Mouse (Mus musculus) ovary, adult 18-20 months (tissue): Measurements from ENCODE around the gene Zbtb25.

Experiments used
- DNase-seq: peaks from one replicate; pipeline ENCODE4 v3.0.0; 2022; ENCODE audit warnings: low spot score, mixed read lengths

Gene Zbtb25

GRCm38 (mm10) chr12:76377059-76377458, 7.7 kb upstream of the Zbtb25 start:
- DNase-seq, result no peak

DNA sequence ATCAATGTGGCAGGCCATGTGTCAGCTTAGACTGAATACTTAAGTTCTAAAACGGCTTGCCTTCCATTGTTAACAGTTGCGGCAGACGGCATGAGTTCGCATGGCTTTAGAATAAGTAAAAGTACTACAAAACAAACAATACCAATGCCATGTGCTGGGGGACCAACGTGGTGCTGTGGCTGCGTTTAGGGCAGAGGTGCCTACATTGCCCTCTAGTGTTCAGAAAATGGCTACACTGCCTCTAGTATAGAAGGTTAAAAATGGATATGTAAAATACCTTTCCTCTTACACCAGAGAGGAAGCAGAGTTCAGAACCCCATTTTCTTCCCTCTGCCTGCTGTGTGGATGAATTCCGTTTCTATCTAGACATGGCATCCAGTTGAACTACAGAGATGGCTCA, 7.2 kb upstream of the Zbtb25 start:
- no peak for DNase-seq

GRCm38 (mm10) chr12:76375506-76375905, 6.1 kb upstream of the Zbtb25 start:
- DNase-seq, result no peak

DNA sequence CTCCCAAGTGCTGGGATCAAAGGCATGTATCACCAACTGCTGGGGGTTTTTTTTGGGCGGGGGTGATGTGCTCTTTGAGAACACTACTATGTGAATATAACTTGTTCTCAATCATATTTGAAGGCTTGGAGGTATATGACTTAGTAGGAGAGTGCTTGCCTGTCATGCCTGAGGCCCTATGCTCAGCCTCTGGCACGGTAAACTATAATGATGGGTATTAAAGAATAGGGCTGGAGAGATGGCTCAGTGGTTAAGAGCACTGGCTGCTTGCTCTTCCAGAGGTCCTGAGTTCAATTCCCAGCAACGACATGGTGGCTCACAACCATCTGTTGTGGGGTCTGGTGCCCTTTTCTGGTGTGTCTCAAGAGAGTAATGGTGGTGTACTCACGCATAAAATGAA, 5.5 kb upstream of the Zbtb25 start:
- DNase-seq, result no peak

DNA sequence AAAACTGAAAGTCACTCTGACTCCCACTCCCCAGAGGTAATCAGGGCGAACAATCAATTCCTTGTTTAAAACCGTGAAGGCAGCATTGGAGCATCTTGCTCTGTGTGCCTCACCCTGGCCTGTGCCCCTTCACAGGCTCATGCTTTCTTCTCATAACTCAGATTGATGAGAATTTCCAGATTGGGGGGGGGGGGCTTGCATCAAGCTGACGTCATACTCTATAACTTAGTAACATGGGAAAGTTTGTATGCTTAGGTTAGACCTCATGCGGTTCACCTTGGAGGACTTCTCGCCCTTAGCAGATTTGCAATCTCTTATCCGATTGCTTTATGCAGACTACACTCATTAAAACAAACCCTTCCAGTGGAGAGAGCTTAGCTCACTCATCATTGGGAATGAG, 4.6 kb upstream of the Zbtb25 start:
- no peak for DNase-seq

GRCm38 (mm10) chr12:76372881-76373818, 3.7 kb upstream of the Zbtb25 start:
- DNase-seq, result no peak

DNA sequence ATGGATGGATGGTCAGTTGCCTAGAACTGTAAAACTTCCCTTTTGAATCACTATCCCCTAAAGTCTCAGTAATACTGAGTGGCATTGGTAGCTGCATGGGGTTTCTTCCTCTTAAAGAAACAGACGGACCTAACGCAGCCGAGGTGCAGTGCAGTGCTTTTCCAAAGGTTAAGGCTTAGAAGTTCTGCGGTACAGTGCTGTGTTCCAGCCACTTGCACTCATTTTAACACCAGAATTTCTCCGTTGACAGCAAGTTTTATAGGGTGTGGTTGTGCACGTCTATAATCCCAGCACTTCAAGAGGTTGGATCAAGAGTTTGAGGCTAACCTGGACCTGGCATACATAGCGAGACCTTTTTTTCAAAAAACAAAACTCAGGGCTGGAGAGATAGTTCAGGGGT, 2.6 kb upstream of the Zbtb25 start:
- no peak for DNase-seq

DNA sequence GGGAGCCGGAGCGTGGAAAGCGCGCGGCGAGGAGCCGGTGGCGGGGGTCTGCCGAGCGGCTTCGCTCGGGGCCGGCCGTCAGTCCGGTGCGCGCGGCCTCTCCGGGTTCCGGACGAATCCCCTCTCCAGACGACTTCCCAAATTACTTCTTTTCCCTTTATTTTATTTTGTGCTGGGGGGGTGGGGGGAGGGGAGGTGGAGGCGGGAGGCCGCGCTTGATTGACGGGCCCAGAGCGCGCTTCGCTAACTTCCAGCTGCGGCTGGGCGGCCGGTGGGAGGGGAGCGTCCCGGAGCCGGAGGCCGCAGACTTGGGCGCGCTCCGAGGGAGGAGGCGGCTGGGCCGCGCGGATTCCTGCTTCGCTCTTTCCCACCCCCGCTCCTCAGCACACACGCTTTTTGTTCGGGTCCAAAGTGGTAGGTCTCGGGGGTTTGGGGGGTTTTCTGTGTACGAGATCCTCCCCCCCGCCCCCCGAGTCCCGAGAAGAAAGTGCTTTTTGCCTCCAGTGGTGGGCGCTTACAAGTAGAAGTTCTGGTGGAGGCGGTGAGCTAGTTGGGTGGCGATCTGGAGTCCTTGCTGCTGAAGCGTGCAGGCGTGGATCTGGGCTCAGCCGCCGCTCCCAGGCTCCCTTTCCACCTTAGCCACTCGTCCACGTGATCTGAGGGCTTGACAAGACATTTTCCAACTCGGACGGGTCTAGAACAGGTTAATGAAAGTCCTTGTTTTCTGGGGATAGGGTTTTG, 1.6 kb upstream of the Zbtb25 start:
- DNase-seq, result peak; percentile 76

- DNase-seq, result peak; percentile 80
These were observed 802 bp upstream of the Zbtb25 start, which contains the start of gene Zbtb1 for GRCm38 (mm10) chr12:76369978-76370830. Gene Zbtb1 (plus strand): TSS chr12:76370266.

- peak; percentile 16 for DNase-seq
These were observed 604 bp downstream of the Zbtb25 start for GRCm38 (mm10) chr12:76368790-76369205.

DNA sequence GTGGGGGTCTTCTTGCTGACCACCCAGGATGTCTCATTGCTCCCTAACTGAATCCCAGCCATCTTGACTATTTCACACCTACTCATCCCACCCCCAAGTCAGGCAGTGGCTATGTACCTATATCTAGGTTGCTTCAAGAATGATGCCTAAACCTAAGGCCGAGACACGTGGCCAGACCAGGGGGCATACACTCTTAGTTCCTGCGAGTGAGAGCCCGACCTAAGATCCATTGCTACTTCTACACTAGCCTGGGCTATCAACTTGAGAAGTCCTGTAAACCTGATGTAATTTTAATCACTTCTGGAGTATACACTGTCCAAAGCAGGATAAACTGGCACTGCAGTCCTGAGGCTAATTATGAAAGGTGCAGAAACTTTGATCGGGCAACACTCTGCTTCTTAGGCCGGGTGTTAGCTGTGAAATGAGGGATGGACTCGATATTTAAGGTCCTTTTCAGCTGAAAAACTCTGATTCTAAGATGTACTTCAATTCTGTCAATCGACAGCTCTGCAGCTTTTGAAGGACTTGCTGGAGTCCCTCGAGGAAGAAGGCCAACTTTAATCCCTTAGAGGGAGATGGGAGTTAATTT, 1.1 kb downstream of the Zbtb25 start:
- no peak for DNase-seq

GRCm38 (mm10) chr12:76367096-76367995, 2.1 kb downstream of the Zbtb25 start:
- no peak for DNase-seq

GRCm38 (mm10) chr12:76366276-76366675, 3.1 kb downstream of the Zbtb25 start:
- no peak for DNase-seq

GRCm38 (mm10) chr12:76362303-76362676, 7.1 kb downstream of the Zbtb25 start:
- DNase-seq, result no peak

DNA sequence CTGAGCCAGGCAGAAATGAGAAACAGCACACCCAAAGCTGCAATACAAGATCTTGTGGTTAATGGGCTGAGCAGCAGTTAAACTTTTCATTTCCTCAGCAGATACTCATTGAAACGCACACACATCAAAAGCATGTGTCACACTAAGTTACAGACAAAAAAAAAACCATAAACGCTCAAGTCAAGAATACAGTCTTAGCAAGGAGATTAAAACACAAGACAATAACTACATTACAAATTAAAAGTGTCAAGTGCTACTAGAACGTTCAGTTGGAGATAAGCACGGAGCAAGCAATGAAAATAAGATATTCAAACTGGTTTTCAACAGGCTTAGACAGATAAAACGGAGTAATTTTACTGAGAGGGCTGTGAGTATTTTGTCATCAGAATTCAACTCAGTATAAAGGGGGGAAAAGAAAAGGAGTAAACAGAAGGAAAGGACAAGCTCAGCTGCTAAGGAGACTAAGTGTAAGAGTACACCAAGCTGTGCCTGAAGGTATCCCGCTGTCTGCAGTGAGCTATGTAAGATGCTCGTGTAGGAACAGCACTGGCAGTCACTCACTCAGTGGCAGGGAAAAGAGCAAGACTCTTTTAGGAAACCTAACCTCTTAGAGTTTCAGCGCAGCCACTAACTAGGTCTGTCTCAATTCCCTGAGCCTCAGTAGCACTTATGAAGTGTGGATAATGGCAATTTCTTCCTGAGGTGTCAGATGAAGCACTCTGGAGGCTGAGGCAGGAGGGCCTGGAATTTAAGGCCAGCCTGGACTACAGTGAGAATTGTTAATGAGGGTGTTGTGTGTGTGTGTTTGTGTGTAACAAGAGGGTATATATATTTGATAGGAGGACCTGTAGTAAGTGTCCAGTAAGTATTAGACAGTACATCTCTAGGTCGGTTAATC, 7.7 kb downstream of the Zbtb25 start:
- DNase-seq, result no peak

- no peak for DNase-seq
These were observed 8.5 kb downstream of the Zbtb25 start for GRCm38 (mm10) chr12:76360868-76361267.

- DNase-seq, result no peak
These were observed 19.7 kb downstream of the Zbtb25 start for GRCm38 (mm10) chr12:76349680-76350220.

- no peak for DNase-seq
These were observed 23.5 kb downstream of the Zbtb25 start for GRCm38 (mm10) chr12:76345759-76346455.

- no peak for DNase-seq
These were observed 28.3 kb downstream of the Zbtb25 start for GRCm38 (mm10) chr12:76341080-76341479.
